Mouse (Mus musculus) embryo, embryonic 11 days (tissue): Measurements from ENCODE around the gene Nifk.

Experiments used
- DNase-seq: peaks from one replicate; pipeline ENCODE4 v3.0.0-alpha.2; 2015

Nifk gene

GRCm38 (mm10) chr1:118321661-118322201, at the start of gene Nifk:
Gene Nifk (plus strand): TSS chr1:118321839.
- DNase-seq = peak; percentile 97

- DNase-seq = peak; percentile 60
Observed at GRCm38 (mm10) chr1:118275139-118275538, 46.5 kb upstream of the Nifk start.

DNA sequence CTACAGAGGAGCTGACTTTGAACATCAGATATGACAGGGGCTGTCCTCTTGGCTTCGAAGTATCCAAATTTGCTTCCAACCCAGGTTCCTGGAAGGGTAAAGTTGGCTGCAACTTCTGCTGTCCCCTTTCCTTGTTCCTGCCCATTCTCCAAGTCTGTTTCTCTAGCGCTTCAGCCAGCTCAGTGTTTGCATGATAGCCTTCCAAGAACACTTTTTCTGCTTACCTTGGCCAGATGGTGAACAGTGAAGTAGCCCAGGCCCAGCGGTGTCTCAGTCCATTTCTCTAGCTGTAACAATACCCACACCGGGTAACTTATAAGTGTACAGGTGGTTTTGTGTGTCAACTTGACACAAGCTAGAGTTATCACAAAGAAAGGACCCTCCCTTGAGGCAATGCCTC, 29.3 kb upstream of the Nifk start:
- no peak for DNase-seq

- no peak for DNase-seq
Observed at GRCm38 (mm10) chr1:118294192-118294591, 27.4 kb upstream of the Nifk start.

GRCm38 (mm10) chr1:118294826-118295225, 26.8 kb upstream of the Nifk start:
- DNase-seq = no peak

DNA sequence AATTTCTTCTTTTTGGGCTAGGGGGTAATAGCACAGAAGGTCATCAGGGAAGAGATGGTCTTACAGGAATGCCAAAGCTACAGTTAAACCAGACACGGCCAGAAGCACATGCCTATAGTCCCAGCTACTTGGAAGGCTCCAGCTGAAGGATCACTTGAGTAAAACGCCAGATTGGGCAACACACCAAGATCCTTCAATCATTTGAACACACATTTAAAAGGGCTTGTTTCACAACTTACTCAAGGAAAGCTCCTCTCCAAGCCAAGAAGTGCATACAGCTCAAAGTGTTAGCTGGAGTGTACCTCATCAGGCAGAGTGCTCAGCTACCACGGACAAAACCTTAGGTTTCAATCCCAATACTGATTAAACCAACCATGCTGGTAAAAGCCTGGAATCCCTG, 25.0 kb upstream of the Nifk start:
- DNase-seq = no peak

DNA sequence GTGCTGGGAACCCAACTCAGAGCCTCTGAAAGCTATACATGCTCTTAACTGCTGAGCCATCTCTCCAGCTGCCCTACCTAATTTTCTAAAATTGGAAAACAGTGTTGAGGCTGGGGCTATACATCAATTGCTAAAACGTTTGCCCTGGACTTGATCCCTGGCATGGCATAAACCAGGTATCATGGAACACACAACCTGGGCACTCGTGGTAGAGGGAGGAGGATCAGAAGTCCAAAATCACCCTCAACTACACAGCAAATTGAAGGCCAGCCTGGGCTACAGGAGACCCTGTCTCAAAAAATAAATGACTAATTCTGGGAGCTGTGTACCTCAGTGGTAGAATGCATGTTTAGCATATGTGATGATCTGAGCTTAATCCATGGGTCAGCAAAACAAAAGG, 23.9 kb upstream of the Nifk start:
- DNase-seq = no peak

- DNase-seq = peak; percentile 95
Observed at GRCm38 (mm10) chr1:118310780-118311621, 10.6 kb upstream of the Nifk start.

- no peak for DNase-seq
Observed at GRCm38 (mm10) chr1:118311622-118312326, 9.9 kb upstream of the Nifk start, which contains the start of gene Tsn. Gene Tsn (minus strand): TSS chr1:118311739.

DNA sequence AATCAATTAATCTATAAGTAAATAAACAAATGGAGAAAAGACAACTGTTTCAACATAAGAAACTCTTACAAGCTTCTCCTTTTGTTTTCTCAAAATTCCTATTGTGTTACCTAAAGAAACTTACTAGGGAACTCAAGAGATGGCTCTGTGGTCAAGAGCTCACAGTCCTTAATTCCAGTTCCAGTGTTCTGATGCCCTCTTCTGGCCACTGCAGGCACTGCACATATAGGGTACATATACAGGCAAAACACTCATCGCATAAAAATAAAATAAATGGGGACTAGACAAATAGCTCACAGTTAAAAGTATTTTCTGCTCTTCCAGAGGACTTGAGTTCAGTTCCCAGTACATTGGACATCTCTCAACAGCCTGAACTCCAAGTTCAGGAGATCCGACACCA, 943 bp upstream of the Nifk start:
- DNase-seq = no peak

GRCm38 (mm10) chr1:118334749-118335713, 13.4 kb downstream of the Nifk start:
- no peak for DNase-seq

DNA sequence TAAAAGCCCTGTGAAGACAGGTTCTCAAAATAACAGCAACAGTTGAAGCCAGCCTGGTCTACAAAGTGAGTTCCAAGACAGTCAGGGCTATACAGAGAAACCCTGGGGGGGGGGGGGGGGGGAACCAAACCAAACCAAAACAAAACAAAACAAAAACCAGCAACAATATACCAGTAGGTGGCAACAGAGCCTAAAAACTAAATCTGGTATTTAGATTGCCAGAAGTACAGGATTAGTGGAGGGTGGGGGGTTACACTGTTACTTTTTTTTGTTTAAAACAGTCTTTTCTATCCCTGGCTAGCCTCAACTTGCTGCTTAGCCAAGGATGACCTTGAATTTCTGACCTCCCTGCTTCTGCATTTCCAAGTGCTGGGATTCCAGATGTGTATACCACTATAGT, 14.2 kb downstream of the Nifk start:
- DNase-seq = no peak

DNA sequence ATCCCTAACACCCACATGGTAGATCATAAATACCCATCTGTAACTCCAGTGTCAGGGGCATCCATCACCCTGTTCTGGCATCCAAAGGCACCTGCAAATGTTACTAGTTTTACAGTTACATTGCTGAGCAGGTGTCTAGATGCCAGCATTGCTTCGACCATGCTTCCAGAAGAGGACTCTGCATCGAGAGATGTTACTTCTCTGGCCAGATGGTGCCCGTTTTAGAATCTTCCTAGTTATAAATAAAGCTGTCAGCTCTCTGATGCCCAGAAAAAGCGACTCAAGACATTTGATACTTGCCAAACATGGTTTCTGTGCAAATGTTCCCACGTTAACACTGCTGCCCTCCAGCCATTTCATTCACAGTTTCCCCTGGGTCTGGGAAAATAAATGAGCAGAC, 16.3 kb downstream of the Nifk start:
- no peak for DNase-seq

- peak; percentile 34 for DNase-seq
Observed at GRCm38 (mm10) chr1:118343649-118344435, 22.2 kb downstream of the Nifk start.

- DNase-seq = no peak
Observed at GRCm38 (mm10) chr1:118349922-118350321, 28.3 kb downstream of the Nifk start.

- no peak for DNase-seq
Observed at GRCm38 (mm10) chr1:118359071-118359761, 37.6 kb downstream of the Nifk start.

DNA sequence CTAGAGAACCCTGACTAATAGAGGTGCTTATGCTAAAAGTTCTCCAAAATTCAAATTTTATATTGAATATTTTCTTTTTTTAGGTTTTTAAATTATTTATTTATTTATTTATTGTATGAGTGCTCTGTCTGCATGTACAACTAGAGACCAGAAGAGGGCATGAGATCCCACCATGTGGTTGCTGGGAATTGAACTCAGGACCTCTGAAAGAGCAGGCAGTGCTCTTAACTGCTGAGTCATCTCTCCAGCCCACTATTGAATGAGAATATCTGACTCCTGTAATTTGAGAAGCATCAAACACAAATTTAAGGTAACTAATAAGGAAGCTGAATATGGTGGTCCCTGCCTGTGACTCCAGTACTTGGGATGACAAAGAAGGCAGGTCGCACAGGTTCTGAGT, 46.3 kb downstream of the Nifk start:
- DNase-seq = peak; percentile 9

- DNase-seq = no peak
Observed at GRCm38 (mm10) chr1:118368721-118369461, 47.3 kb downstream of the Nifk start.

- no peak for DNase-seq
Observed at GRCm38 (mm10) chr1:118377784-118378183, 56.1 kb downstream of the Nifk start.

GRCm38 (mm10) chr1:118380105-118380786, 58.6 kb downstream of the Nifk start:
- DNase-seq = no peak
